Mouse (Mus musculus) granulocyte monocyte progenitor cell, adult 5-6 weeks (primary cell): ENCODE measurements around the gene Lgi2. TPM values are rescaled to one million over a fixed set of nuclear protein-coding genes. Genes with fewer than 3 reads are reported as not detected.

Experiments used
- ATAC-seq: replicated peaks from 2 replicates; pipeline ENCODE4 v1.8.0; 2016; ENCODE audit warnings: mild to moderate bottlenecking, moderate TSS enrichment, inconsistent platforms; ENCODE audit not compliant: poor library complexity, severe bottlenecking
- total RNA-seq, 2 experiments: library from RNA; stranded (forward) in 1 of 2; stranded (reverse) in 1 of 2; fragments of 200-712, 200-1000 nt in 1 of 2; fragments of >200 nt in 1 of 2; fragmentation: Nextera tagmentation in 1 of 2; gene quantifications; 2 replicates each; pipeline ENCODE4 v1.2.3; 2014 to 2017

Lgi2 gene
- not detected in 2 replicates for total RNA-seq (2014; fragmentation: Nextera tagmentation)
- not detected in 2 replicates for total RNA-seq (2017)

DNA sequence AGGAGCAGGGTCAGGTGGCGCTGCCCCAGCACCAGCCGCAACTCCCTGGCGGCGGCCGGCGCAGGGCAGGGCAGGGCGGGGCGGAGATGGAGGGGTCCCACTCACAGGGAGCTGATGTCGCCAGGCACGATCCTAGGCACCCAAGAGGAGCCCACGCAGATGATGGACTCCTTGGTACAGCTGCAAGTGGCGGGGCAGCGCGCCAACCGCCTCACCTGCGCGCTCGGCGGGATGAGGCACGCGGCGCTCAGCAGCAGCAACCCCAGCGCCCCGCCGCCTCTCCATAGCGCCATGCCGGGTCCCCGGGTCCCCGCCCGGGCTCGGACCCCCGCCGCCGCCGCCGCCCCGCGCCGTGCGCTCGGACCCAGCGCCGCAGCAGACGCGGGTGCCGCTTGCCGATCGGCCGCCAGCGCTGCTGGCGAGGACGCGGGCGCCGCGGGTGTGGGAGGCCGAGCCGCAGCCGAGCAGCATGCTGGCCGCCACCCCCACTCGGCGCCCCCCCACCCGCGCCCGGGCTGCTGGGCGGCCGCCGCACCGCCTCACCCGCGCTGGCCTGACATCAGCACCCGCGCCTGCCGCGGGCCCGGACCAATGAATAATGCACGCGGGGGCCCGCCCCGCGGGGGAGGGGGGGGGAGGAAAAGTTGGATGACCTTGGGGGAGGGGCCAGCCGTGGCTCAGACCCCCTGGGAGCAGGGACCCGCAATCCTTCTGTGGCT, at the start of gene Lgi2:
Gene Lgi2, minus strand, starts transcription at position 650 of the 719 bp plus-strand sequence.
- no peak for ATAC-seq

DNA sequence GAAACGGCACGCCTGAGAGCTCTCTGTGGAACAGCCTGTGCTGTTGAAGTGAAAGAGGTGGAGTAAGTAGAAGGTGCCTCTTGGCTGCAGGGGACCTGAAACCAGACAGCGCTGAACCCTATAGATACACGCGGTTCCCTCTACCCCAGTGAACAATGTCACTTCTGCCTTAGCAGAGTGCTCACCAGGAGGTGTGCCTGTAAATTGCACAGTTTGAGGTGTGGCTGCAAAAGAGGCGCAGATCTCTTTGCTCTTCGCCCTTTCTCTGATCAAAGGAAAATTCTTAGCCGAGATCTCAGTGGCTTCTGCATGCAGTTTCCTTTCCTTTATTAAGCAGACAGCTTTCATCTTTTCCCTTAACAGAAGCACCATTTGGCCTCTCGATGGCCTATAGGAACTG, 49.2 kb upstream of the Lgi2 start:
- ATAC-seq: no peak

GRCm38 (mm10) chr5:52614686-52615085, 48.4 kb upstream of the Lgi2 start:
- no peak for ATAC-seq

- no peak for ATAC-seq
These were observed 46.5 kb upstream of the Lgi2 start for GRCm38 (mm10) chr5:52612776-52613175.

GRCm38 (mm10) chr5:52611315-52611895, 45.1 kb upstream of the Lgi2 start:
- no peak for ATAC-seq

DNA sequence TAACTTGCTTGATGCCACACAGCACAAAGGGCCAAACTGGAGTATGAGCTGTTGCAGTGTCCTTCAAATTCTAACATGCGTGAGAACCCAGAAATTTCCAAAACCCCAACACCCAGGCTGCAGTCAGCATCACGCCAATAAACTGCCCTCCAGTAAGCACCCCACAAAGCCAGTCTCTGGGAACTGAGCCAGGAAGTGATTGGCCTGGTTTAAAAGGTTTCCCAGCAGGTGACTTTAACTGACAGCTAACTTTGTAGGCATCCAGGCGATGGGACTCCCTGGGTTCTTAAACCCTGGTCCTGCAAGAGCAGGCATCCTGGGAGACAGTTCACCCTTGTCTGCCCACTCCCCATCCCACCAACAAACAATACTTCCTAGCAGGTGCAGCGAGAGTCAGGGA, 44.0 kb upstream of the Lgi2 start:
- no peak for ATAC-seq

DNA sequence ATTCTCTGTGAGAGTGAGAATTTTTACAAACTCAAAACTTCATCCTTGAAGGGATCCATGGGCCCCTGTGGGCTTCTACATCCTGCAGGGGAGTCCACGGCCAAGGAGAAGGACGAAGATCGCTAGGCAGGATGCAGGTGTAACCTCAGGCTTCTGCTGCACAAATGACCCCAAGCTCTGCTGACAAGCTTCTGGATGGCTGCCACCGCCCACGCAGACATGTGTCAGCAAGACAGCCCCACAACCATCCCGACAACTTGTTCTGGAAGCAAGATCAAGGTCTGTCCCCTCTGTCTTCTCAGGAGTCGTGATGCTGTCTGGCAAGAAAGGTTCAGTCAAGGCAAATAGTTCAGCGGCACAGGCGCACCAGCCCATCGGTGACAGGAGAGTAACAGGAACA, 43.4 kb upstream of the Lgi2 start:
- no peak for ATAC-seq

DNA sequence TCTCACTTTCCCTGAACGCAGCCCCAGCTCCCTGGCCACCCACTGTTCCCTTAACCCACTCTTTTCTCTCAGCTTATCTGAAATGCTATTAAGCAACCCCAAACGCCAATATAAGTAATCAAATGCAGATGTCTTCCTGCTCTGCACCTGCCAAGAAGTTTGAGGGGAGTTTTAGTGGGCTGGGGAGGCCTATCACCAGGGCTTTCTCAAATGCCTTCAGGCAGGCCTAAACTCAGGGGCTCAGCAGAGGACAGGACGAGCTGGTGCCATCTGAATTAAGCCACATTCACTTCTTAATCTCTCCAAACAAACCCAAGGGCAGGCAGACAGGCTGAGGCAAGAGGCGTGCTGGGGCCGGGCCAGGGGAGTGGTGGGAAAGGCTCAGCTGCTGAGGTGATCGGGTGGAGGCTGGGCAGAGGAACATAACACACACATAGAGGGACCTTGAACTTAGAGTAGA, 38.4 kb upstream of the Lgi2 start:
- no peak for ATAC-seq

- ATAC-seq: no peak
These were observed 24.4 kb upstream of the Lgi2 start for GRCm38 (mm10) chr5:52590612-52591011.

DNA sequence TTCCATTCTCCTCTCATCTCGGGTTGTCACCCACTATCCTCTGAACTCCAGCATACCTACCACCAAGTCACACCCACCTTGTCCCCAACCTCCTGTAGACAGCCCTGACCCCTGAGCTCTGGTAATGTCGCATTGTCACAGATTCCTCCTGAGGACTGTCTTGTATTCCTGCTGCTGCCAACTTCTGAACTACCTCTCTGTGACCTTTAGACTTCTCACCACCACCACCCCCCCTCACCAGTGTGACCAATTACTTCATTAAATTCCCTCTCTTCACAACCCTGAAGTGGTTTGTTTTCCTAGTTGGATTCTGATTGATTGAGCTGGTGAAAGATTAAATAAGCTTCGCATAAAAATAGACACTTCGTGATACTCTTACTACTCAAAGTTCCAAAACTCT, 22.4 kb upstream of the Lgi2 start:
- ATAC-seq: no peak

GRCm38 (mm10) chr5:52587291-52587733, 21.1 kb upstream of the Lgi2 start:
- no peak for ATAC-seq

GRCm38 (mm10) chr5:52572572-52572971, 6.3 kb upstream of the Lgi2 start:
- ATAC-seq: no peak

- no peak for ATAC-seq
These were observed 4.5 kb upstream of the Lgi2 start for GRCm38 (mm10) chr5:52570746-52571145.

GRCm38 (mm10) chr5:52565214-52565812, 949 bp downstream of the Lgi2 start:
- peak; percentile 14; the same call in 1 of the 2 replicates for ATAC-seq

- no peak for ATAC-seq
These were observed 1.9 kb downstream of the Lgi2 start for GRCm38 (mm10) chr5:52564351-52564750.

DNA sequence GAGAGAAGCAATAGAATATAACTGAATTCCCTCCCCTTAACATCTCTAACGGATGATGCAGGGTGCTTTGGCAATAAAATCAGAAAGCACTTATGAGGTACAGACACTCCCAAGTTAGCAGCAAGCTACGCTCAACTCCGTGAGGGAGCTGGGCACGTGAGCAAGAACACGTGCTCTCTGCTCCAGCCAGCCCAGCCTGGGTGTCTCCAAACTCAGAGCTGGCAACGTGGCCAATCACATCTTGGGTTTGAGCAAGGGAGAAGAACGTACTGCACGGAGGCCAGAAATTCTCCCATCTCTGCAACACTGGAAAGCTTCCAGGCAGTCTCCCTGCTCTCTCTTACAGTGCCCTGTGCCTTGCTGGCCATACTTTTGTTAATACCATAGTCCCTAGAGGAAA, 6.0 kb downstream of the Lgi2 start:
- ATAC-seq: no peak

DNA sequence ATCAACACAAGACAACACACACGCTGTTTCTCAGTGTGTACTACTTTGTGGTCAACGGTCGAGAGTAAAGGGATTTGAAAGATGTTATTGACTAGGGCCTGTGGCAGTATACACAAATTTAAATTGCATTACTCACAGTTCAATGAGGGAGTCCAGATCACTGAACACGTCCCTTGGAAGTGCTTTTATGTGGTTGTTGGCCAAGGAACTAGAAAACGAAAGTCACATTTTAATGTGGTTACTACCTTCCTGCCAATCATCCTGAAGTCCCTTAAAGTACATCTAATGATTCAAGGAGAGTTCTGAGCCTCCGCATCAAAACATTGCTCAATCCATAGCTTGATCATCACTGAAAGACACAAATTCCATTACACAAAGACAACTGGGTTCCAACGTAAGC, 10.7 kb downstream of the Lgi2 start:
- ATAC-seq: peak; percentile 62

- no peak for ATAC-seq
These were observed 15.0 kb downstream of the Lgi2 start for GRCm38 (mm10) chr5:52551318-52551632.

- ATAC-seq: no peak
These were observed 15.5 kb downstream of the Lgi2 start for GRCm38 (mm10) chr5:52550613-52551317.

GRCm38 (mm10) chr5:52546950-52547349, 19.3 kb downstream of the Lgi2 start:
- ATAC-seq: peak; percentile 74

DNA sequence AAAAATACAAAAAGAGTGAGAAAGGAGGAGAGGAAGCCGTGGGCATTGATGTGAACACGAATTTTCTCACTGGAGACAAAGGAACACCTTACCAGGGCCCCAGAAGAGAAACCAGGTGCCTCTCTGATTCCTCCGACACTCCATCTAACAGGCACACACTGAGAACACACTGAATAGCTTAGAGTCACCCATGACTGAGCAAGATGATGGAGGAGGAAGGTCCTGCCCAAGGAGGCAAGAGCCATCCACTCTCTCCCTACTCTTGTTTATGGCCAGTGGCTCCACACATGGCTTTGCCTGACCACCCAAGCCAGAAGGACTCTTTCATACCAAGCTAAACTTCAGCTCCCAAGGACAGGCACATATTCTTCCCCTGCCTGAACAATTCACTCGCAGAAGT, 22.5 kb downstream of the Lgi2 start:
- ATAC-seq: no peak
